Mouse (Mus musculus): ENCODE measurements around the gene Tnr. TPM values are rescaled to one million over a fixed set of nuclear protein-coding genes. Genes with fewer than 3 reads are reported as not detected.
"Not testable (repeated sequence)": the region's sequence is repeated elsewhere in the genome, so short reads cannot be mapped to it uniquely, and the experiment has no call there.

Gene Tnr
- polyA plus RNA-seq, 1 experiment from 2014 or later, result not detected

DNA sequence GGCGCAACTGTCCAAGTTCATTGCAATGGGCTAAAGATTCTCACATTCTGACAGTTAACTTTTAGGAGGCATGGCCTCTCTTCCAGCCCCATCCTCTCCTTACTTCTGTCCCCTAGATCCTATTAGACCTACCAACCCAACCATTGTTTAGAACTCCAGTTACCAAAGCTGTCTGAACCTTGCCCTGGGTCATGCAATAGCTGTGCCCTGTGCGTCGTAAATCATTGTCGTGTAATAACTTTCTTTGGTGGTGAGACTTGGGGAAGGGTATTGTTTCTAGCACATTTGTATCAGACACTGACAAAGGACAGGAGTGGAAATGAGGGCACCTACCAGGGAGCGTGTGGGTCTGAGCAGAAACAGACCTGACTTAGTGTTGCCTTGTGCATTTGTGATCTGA lies 401.1 kb downstream of the Tnr start:
- Histone ChIP-seq H3K9me3 (ENCODE audit: control insufficient read depth, low read length) (no peaks in the 10 kb centered on the region), H3K36me3 (ENCODE audit: control insufficient read depth, insufficient read depth, low read length) (no peaks in the 10 kb centered on the region), H3K9ac (ENCODE audit: low read depth, low read length) (no peak overlapping the region), H3K4me3 (ENCODE audit: low read length) (no peak overlapping the region), H3K4me2 (replicated peaks; ENCODE audit: low read depth, low read length) (no peak overlapping the region), H3K27ac (ENCODE audit: low read depth, low read length) (no peak overlapping the region), H3K4me1 (ENCODE audit: control insufficient read depth, insufficient read depth, low read length) (no peaks in the 10 kb centered on the region), H3K27me3 (ENCODE audit: control insufficient read depth, insufficient read depth, low read length) (no peaks in the 10 kb centered on the region)
- WGBS, result 68% methylated on average over 5 of the region's 5 CpGs
- ATAC-seq (ENCODE audit: low FRiP score, low TSS enrichment), result peak; percentile 49; the same call in 1 of the 2 replicates

DNA sequence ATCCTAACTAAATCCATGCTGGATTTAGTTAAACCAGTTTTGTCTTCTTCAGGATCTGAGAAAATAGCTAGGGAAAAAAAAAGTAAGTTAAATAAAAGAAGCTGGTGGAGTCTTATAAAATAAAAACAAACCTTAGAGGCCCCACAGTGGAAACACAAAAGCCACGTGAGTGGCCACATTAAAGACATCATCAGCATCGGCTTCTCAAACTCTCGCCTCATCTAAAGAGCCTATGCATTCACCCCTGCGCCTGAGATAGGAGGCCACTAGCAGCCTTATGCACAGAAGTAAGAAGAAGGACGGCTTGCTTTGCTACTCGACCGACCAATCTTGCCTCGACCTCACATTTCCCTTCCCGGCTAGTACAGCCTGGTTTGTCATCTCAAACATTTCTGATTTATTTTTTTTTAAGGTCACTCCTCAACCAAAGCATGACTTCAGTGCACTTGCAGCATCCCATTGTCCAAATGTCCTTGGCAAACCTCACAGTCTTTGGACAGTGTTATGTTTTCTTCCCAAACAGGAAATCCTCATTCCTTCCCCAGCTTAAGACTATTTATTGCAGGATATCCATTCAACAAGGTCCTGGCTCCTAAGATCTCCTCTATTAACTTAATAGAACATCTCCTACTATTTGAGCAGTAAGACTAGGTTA lies 405.2 kb downstream of the Tnr start:
- Histone ChIP-seq H3K27ac (ENCODE audit: low read depth, low read length) (no peak overlapping the region), H3K4me1 (ENCODE audit: control insufficient read depth, insufficient read depth, low read length) (no peaks in the 10 kb centered on the region), H3K36me3 (ENCODE audit: control insufficient read depth, insufficient read depth, low read length) (no peaks in the 10 kb centered on the region), H3K9me3 (ENCODE audit: control insufficient read depth, low read length) (no peaks in the 10 kb centered on the region), H3K9ac (ENCODE audit: low read depth, low read length) (no peak overlapping the region), H3K4me3 (ENCODE audit: low read length) (no peak overlapping the region), H3K27me3 (ENCODE audit: control insufficient read depth, insufficient read depth, low read length) (no peaks in the 10 kb centered on the region), H3K4me2 (replicated peaks; ENCODE audit: low read depth, low read length) (no peak overlapping the region)
- ATAC-seq (ENCODE audit: low FRiP score, low TSS enrichment), result no peak
- 68% methylated on average over 9 of the region's 9 CpGs for WGBS

DNA sequence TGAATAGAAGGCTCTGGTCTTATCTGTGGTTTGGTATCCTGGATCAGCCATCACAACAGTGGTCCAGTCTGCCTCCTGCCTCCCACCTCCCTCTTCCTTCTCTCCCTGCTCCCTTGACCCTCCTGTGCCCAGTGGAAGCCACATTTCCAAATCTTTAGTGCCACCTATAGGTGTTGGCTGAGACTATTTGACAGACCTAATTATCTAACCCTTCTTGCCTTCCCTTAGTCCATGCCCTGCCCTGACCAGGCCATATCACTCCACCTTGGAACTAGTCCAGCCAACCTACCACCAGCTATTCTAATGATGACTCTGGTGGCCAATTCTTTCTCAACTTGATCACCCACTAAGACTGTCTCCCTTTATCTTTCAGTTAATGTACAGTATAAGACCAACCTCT lies 408.5 kb downstream of the Tnr start:
- Histone ChIP-seq H3K9me3 (ENCODE audit: control insufficient read depth, low read length) (no peaks in the 10 kb centered on the region), H3K4me3 (ENCODE audit: low read length) (no peak overlapping the region), H3K4me2 (replicated peaks; ENCODE audit: low read depth, low read length) (no peak overlapping the region), H3K36me3 (ENCODE audit: control insufficient read depth, insufficient read depth, low read length) (no peaks in the 10 kb centered on the region), H3K27me3 (ENCODE audit: control insufficient read depth, insufficient read depth, low read length) (no peaks in the 10 kb centered on the region), H3K27ac (ENCODE audit: low read depth, low read length) (no peak overlapping the region), H3K4me1 (ENCODE audit: control insufficient read depth, insufficient read depth, low read length) (no peaks in the 10 kb centered on the region), H3K9ac (ENCODE audit: low read depth, low read length) (no peak overlapping the region)
- ATAC-seq (ENCODE audit: low FRiP score, low TSS enrichment), result no peak

DNA sequence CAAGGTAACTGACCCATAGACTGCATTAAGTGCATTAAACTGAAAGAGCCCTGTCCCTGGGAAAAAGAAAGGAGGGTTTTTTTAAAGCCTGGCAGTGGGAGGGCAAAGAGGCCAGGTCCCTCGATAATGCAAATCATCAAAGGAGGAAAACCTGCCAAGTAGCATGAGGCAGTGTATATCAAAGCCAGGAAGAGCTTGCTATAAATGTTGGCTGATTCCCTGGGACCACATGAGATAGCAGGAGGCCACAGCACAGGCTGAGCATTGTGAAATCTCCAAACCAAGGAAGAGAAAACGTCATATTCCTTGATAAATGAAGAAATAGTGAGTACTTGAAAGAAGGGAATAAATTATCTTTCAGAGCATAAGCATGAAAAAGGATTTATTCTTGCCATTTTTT lies 409.0 kb downstream of the Tnr start:
- H3K27me3 ChIP-seq (ENCODE audit: control insufficient read depth, insufficient read depth, low read length), result no peaks in the 10 kb centered on the region
- no peak overlapping the region for H3K4me2 ChIP-seq (replicated peaks; ENCODE audit: low read depth, low read length)
- no peak overlapping the region for H3K4me3 ChIP-seq (ENCODE audit: low read length)
- no peaks in the 10 kb centered on the region for H3K9me3 ChIP-seq (ENCODE audit: control insufficient read depth, low read length)
- H3K9ac ChIP-seq (ENCODE audit: low read depth, low read length), result no peak overlapping the region
- H3K27ac ChIP-seq (ENCODE audit: low read depth, low read length), result no peak overlapping the region
- no peaks in the 10 kb centered on the region for H3K4me1 ChIP-seq (ENCODE audit: control insufficient read depth, insufficient read depth, low read length)
- no peaks in the 10 kb centered on the region for H3K36me3 ChIP-seq (ENCODE audit: control insufficient read depth, insufficient read depth, low read length)
- ATAC-seq (ENCODE audit: low FRiP score, low TSS enrichment), result no peak
- 36% methylated on average over 2 of the region's 2 CpGs for WGBS

DNA sequence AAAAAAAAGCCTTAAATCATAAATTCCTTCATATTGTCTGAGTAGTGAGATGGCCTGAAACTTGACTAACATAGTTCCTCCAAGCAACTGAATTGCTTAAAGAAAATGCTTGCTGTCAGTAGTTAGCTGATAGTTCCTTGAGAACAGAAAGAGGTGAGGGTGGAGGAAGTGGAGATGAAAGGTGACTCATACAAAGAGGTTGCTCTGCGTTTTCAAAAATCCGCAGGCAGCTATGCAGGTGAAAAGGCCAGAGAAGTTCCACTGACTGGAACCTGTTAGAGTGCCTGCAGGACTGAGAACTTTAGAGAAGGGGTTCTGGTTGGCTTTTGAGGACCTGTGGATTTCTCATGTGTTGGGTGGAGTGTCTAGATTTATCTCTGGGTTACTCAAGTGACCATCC lies 414.9 kb downstream of the Tnr start:
- no peak overlapping the region for H3K4me3 ChIP-seq (ENCODE audit: low read length)
- no peaks in the 10 kb centered on the region for H3K36me3 ChIP-seq (ENCODE audit: control insufficient read depth, insufficient read depth, low read length)
- no peaks in the 10 kb centered on the region for H3K9me3 ChIP-seq (ENCODE audit: control insufficient read depth, low read length)
- no peak overlapping the region for H3K4me2 ChIP-seq (replicated peaks; ENCODE audit: low read depth, low read length)
- no peaks in the 10 kb centered on the region for H3K27me3 ChIP-seq (ENCODE audit: control insufficient read depth, insufficient read depth, low read length)
- no peak for ATAC-seq (ENCODE audit: low FRiP score, low TSS enrichment)
- no peaks in the 10 kb centered on the region for H3K4me1 ChIP-seq (ENCODE audit: control insufficient read depth, insufficient read depth, low read length)
- H3K9ac ChIP-seq (ENCODE audit: low read depth, low read length), result no peak overlapping the region
- H3K27ac ChIP-seq (ENCODE audit: low read depth, low read length), result no peak overlapping the region
- 75% methylated on average over 2 of the region's 2 CpGs for WGBS

DNA sequence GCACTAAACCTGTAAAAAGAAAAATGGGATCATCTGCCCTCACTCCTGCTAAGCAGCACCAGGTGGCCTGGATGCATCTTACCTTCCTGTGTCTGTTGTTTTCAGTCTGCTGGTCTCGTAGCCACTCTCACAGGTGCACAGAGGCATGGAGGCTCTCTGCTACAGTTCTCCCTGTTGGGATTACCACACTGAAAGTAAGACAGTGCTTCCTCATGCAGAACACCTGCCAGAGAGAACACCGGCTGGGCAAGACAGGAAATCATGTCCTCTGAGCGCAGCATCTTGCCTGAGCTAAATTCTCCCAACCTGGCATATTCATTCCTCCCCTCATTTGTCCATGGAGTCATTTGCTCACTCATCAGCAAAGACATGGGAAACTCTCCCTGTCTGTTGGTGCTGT lies 415.8 kb downstream of the Tnr start:
- H3K9me3 ChIP-seq (ENCODE audit: control insufficient read depth, low read length), result no peaks in the 10 kb centered on the region
- no peaks in the 10 kb centered on the region for H3K27me3 ChIP-seq (ENCODE audit: control insufficient read depth, insufficient read depth, low read length)
- no peak overlapping the region for H3K4me2 ChIP-seq (replicated peaks; ENCODE audit: low read depth, low read length)
- H3K4me1 ChIP-seq (ENCODE audit: control insufficient read depth, insufficient read depth, low read length), result no peaks in the 10 kb centered on the region
- H3K9ac ChIP-seq (ENCODE audit: low read depth, low read length), result no peak overlapping the region
- no peaks in the 10 kb centered on the region for H3K36me3 ChIP-seq (ENCODE audit: control insufficient read depth, insufficient read depth, low read length)
- no peak overlapping the region for H3K4me3 ChIP-seq (ENCODE audit: low read length)
- no peak for ATAC-seq (ENCODE audit: low FRiP score, low TSS enrichment)
- WGBS, result 62% methylated on average over 3 of the region's 3 CpGs
- H3K27ac ChIP-seq (ENCODE audit: low read depth, low read length), result no peak overlapping the region

DNA sequence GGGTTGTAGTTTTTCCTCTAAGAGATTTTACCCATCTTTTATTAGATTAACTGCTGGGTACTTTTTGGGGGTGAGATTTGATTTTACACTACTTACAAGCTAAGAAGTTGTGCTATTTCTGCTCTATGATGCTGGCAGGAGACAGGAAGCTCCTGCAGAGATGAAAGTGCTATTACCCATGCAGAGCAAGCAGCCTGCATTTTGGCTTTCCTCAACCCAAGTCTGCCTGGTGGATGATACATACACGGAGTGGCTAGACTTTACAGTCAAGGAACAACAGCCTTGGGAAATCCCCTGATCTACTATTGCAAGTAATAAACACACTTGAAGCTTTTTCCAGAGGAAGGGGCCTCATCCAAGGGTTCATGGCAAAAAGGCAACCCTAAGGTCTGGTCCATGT lies 430.0 kb downstream of the Tnr start:
- no peak overlapping the region for H3K27ac ChIP-seq (ENCODE audit: low read depth, low read length)
- H3K27me3 ChIP-seq (ENCODE audit: control insufficient read depth, insufficient read depth, low read length), result no peaks in the 10 kb centered on the region
- no peaks in the 10 kb centered on the region for H3K36me3 ChIP-seq (ENCODE audit: control insufficient read depth, insufficient read depth, low read length)
- no peak overlapping the region for H3K4me2 ChIP-seq (replicated peaks; ENCODE audit: low read depth, low read length)
- no peaks in the 10 kb centered on the region for H3K9me3 ChIP-seq (ENCODE audit: control insufficient read depth, low read length)
- no peak overlapping the region for H3K4me3 ChIP-seq (ENCODE audit: low read length)
- no peak for ATAC-seq (ENCODE audit: low FRiP score, low TSS enrichment)
- 45% methylated on average over 1 of the region's 1 CpGs for WGBS
- no peaks in the 10 kb centered on the region for H3K4me1 ChIP-seq (ENCODE audit: control insufficient read depth, insufficient read depth, low read length)
- no peak overlapping the region for H3K9ac ChIP-seq (ENCODE audit: low read depth, low read length)

DNA sequence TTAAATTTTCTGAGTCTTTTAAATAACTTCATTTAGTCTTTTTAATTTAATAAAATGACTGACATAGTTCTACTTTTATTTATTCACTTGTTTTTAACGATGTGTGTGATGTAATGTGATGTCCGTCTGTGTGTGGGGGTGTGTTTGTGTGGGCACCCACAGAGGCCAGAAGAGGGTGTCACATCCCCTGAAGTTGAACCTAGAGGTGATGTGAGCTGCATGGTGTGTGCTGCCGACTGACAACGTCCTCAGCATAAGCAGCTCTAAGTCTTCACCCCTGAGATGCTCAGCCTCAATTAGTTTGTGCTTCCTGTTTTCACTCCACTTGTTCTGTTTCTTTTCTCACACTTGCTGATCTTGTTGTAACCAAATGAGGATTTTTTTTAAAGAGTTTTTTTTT lies 439.8 kb downstream of the Tnr start:
- no peak overlapping the region for H3K4me2 ChIP-seq (replicated peaks; ENCODE audit: low read depth, low read length)
- no peaks in the 10 kb centered on the region for H3K27me3 ChIP-seq (ENCODE audit: control insufficient read depth, insufficient read depth, low read length)
- 59% methylated on average over 4 of the region's 4 CpGs for WGBS
- H3K27ac ChIP-seq (ENCODE audit: low read depth, low read length), result no peak overlapping the region
- no peak overlapping the region for H3K4me3 ChIP-seq (ENCODE audit: low read length)
- H3K4me1 ChIP-seq (ENCODE audit: control insufficient read depth, insufficient read depth, low read length), result no peaks in the 10 kb centered on the region
- no peak for ATAC-seq (ENCODE audit: low FRiP score, low TSS enrichment)
- no peaks in the 10 kb centered on the region for H3K36me3 ChIP-seq (ENCODE audit: control insufficient read depth, insufficient read depth, low read length)
- H3K9ac ChIP-seq (ENCODE audit: low read depth, low read length), result no peak overlapping the region
- H3K9me3 ChIP-seq (ENCODE audit: control insufficient read depth, low read length), result no peaks in the 10 kb centered on the region

DNA sequence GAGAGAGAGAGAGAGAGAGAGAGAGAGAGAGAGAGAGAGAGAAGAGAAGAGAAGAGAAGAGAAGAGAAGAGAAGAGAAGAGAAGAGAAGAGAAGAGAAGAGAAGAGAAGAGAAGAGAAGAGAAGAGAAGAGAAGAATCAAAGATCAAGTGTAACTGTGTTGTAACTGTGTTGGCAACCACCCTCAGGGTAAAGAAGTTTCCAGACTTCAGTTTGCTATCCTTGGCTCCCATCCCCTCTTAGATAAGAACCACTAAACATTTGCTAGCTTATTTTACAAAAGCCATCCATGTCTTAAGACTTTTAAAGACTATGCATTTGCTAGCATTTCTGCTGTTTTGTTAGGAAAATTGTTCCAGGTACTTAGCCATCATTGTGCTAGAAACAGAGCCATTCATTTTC lies 442.7 kb downstream of the Tnr start:
- ATAC-seq (ENCODE audit: low FRiP score, low TSS enrichment); H3K9ac ChIP-seq (ENCODE audit: low read depth, low read length); H3K27me3 ChIP-seq (ENCODE audit: control insufficient read depth, insufficient read depth, low read length); H3K4me2 ChIP-seq (replicated peaks; ENCODE audit: low read depth, low read length); H3K9me3 ChIP-seq (ENCODE audit: control insufficient read depth, low read length); H3K4me1 ChIP-seq (ENCODE audit: control insufficient read depth, insufficient read depth, low read length); H3K36me3 ChIP-seq (ENCODE audit: control insufficient read depth, insufficient read depth, low read length); H3K27ac ChIP-seq (ENCODE audit: low read depth, low read length); H3K4me3 ChIP-seq (ENCODE audit: low read length): not testable (repeated sequence)

DNA sequence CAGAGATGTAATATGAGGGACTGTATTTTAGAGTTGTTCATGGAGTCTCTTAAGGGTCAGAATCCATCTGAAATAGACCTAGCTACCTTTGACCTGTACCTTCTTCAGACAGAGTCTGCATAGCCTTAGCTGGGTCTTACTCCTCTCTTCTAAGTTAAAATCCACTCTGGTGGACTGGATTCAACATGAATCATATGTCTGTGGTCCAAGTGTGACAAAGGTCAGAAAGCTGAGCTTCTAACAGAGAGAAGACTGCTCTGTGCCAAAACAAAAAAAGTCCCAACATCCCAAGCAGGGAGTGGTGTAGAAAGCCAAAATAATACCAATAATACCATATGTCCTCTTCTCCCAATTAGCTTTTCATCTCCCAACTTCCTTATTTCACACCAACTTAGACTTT lies 444.8 kb downstream of the Tnr start:
- Histone ChIP-seq H3K4me3 (ENCODE audit: low read length) (no peak overlapping the region), H3K27ac (ENCODE audit: low read depth, low read length) (no peak overlapping the region), H3K4me1 (ENCODE audit: control insufficient read depth, insufficient read depth, low read length) (no peaks in the 10 kb centered on the region), H3K4me2 (replicated peaks; ENCODE audit: low read depth, low read length) (no peak overlapping the region), H3K27me3 (ENCODE audit: control insufficient read depth, insufficient read depth, low read length) (no peaks in the 10 kb centered on the region), H3K9me3 (ENCODE audit: control insufficient read depth, low read length) (no peaks in the 10 kb centered on the region), H3K36me3 (ENCODE audit: control insufficient read depth, insufficient read depth, low read length) (no peaks in the 10 kb centered on the region), H3K9ac (ENCODE audit: low read depth, low read length) (no peak overlapping the region)
- ATAC-seq (ENCODE audit: low FRiP score, low TSS enrichment), result no peak

Data from kidney, embryonic 14.5 days (tissue).